Mouse (Mus musculus): ENCODE measurements around the gene Gas2l1. TPM values are rescaled to one million over a fixed set of nuclear protein-coding genes. Genes with fewer than 3 reads are reported as not detected.

Gas2l1 gene
- polyA plus RNA-seq, 1 experiment from 2014 or later, result 22.8 TPM

- Histone ChIP-seq H3K4me3 (ENCODE audit: low read depth, low read length) (no peak overlapping the region), H3K9me3 (ENCODE audit: control insufficient read depth) (no peaks in the 10 kb centered on the region), H3K4me1 (replicated peaks; ENCODE audit: control insufficient read depth, insufficient read depth, low read length) (no peaks in the 10 kb centered on the region), H3K27me3 (replicated peaks; ENCODE audit: control insufficient read depth, insufficient read depth, low read length) (no peaks in the 10 kb centered on the region), H3K9ac (ENCODE audit: low read depth, low read length) (no peak overlapping the region), H3K36me3 (ENCODE audit: control insufficient read depth, insufficient read depth) (peaks cover 99% of the 10 kb centered on the region), H3K27ac (ENCODE audit: low read depth, low read length) (no peak overlapping the region), H3K4me2 (replicated peaks; ENCODE audit: low read depth) (no peak overlapping the region)
- 82% methylated on average over 8 of the region's 8 CpGs for WGBS
- no peak for TF ChIP-seq CTCF (IDR thresholded peaks at IDR 0.05; ENCODE audit: low read depth)
- no peak for ATAC-seq
Observed at GRCm38 (mm10) chr11:5037146-5037854, 27.8 kb downstream of the Gas2l1 start.

- no peak for TF ChIP-seq CTCF (IDR thresholded peaks at IDR 0.05; ENCODE audit: low read depth)
- ATAC-seq, result no peak
- H3K27ac ChIP-seq (ENCODE audit: low read depth, low read length), result no peak overlapping the region
- H3K9me3 ChIP-seq (ENCODE audit: control insufficient read depth), result no peaks in the 10 kb centered on the region
- H3K4me3 ChIP-seq (ENCODE audit: low read depth, low read length), result no peak overlapping the region
- no peaks in the 10 kb centered on the region for H3K4me1 ChIP-seq (replicated peaks; ENCODE audit: control insufficient read depth, insufficient read depth, low read length)
- 94% methylated on average over 4 of the region's 4 CpGs for WGBS
- H3K36me3 ChIP-seq (ENCODE audit: control insufficient read depth, insufficient read depth), result peaks cover 99% of the 10 kb centered on the region
- no peak overlapping the region for H3K4me2 ChIP-seq (replicated peaks; ENCODE audit: low read depth)
- H3K9ac ChIP-seq (ENCODE audit: low read depth, low read length), result no peak overlapping the region
- no peaks in the 10 kb centered on the region for H3K27me3 ChIP-seq (replicated peaks; ENCODE audit: control insufficient read depth, insufficient read depth, low read length)
Observed at GRCm38 (mm10) chr11:5035421-5035820, 29.7 kb downstream of the Gas2l1 start.

DNA sequence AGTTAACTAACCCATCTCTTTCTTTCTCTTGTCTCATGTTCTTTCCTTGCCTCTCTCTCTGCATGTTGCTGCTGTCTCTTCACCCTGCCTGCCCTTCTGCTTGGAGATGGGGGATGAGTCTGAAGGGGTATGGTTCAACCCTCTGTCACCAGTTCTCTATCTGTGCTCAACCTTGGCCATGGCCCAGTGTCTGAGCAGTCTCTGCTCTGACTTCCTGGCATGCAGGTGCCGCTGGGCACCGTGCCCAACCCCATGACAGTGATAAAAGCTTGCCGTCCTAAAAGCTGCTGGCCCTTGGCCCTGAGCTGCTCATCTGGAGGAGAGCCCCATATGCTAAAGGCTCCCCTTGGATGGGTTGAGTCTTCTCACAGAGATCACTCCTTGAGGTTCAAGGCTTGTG, 32.0 kb downstream of the Gas2l1 start:
- no peaks in the 10 kb centered on the region for H3K4me1 ChIP-seq (replicated peaks; ENCODE audit: control insufficient read depth, insufficient read depth, low read length)
- no peak overlapping the region for H3K4me3 ChIP-seq (ENCODE audit: low read depth, low read length)
- H3K27ac ChIP-seq (ENCODE audit: low read depth, low read length), result no peak overlapping the region
- ATAC-seq, result no peak
- TF ChIP-seq CTCF (IDR thresholded peaks at IDR 0.05; ENCODE audit: low read depth), result no peak
- H3K27me3 ChIP-seq (replicated peaks; ENCODE audit: control insufficient read depth, insufficient read depth, low read length), result no peaks in the 10 kb centered on the region
- H3K9ac ChIP-seq (ENCODE audit: low read depth, low read length), result no peak overlapping the region
- H3K4me2 ChIP-seq (replicated peaks; ENCODE audit: low read depth), result no peak overlapping the region
- WGBS, result 78% methylated on average over 3 of the region's 3 CpGs
- H3K36me3 ChIP-seq (ENCODE audit: control insufficient read depth, insufficient read depth), result peaks cover 90% of the 10 kb centered on the region
- H3K9me3 ChIP-seq (ENCODE audit: control insufficient read depth), result no peaks in the 10 kb centered on the region

DNA sequence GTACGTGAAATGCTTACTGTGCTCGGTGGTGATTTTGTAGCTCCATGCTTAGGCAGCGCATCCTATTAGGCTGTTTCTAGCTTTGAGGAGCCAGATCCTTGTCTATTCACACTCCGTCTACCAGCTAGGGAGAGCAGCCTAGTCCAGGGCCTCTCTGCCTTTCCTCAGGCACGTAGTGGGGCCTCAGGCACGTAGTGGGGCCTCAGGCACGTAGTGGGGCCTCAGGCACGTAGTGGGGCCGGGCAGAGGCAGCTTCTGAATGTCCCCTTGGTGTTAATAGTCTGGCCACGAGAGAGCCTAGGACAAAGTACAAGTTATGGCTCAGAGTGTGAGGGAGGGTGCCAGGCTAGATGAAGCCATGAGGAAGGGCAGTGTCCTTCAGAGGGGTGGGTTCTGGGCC, 32.4 kb downstream of the Gas2l1 start:
- Histone ChIP-seq H3K27ac (ENCODE audit: low read depth, low read length) (no peak overlapping the region), H3K9me3 (ENCODE audit: control insufficient read depth) (no peaks in the 10 kb centered on the region), H3K4me1 (replicated peaks; ENCODE audit: control insufficient read depth, insufficient read depth, low read length) (no peaks in the 10 kb centered on the region), H3K4me2 (replicated peaks; ENCODE audit: low read depth) (no peak overlapping the region), H3K27me3 (replicated peaks; ENCODE audit: control insufficient read depth, insufficient read depth, low read length) (no peaks in the 10 kb centered on the region), H3K4me3 (ENCODE audit: low read depth, low read length) (no peak overlapping the region), H3K36me3 (ENCODE audit: control insufficient read depth, insufficient read depth) (peaks cover 89% of the 10 kb centered on the region), H3K9ac (ENCODE audit: low read depth, low read length) (no peak overlapping the region)
- TF ChIP-seq CTCF (IDR thresholded peaks at IDR 0.05; ENCODE audit: low read depth), result no peak
- no peak for ATAC-seq
- WGBS, result 84% methylated on average over 10 of the region's 10 CpGs

DNA sequence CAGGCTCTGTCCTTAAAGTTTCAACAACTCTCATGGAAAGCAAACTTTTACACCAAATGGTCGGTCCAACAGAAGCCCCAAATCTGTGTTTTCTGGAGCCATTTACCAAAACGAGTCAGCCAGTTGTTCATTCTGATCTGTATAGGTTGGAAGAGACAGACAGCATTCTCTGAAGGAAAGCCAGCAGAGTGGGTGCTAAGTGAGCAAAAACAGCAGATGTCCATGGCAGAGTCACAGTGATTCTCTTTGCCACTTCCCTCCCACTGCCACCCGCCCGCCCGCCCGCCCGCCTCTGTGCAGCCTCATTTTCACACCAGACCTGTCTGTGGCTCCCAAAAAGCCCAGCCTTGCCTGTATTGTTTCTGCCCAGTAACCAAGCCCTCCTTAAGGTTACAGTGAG, 36.9 kb downstream of the Gas2l1 start:
- Histone ChIP-seq H3K4me2 (replicated peaks; ENCODE audit: low read depth) (no peak overlapping the region), H3K4me1 (replicated peaks; ENCODE audit: control insufficient read depth, insufficient read depth, low read length) (no peaks in the 10 kb centered on the region), H3K9me3 (ENCODE audit: control insufficient read depth) (no peaks in the 10 kb centered on the region), H3K4me3 (ENCODE audit: low read depth, low read length) (no peak overlapping the region), H3K27me3 (replicated peaks; ENCODE audit: control insufficient read depth, insufficient read depth, low read length) (no peaks in the 10 kb centered on the region), H3K36me3 (ENCODE audit: control insufficient read depth, insufficient read depth) (peaks cover 87% of the 10 kb centered on the region), H3K9ac (ENCODE audit: low read depth, low read length) (no peak overlapping the region), H3K27ac (ENCODE audit: low read depth, low read length) (no peak overlapping the region)
- ATAC-seq, result no peak
- TF ChIP-seq CTCF (IDR thresholded peaks at IDR 0.05; ENCODE audit: low read depth), result no peak
- WGBS, result 96% methylated on average over 7 of the region's 7 CpGs

- H3K4me1 ChIP-seq (replicated peaks; ENCODE audit: control insufficient read depth, insufficient read depth, low read length), result no peaks in the 10 kb centered on the region
- no peaks in the 10 kb centered on the region for H3K9me3 ChIP-seq (ENCODE audit: control insufficient read depth)
- no peak for ATAC-seq
- no peak overlapping the region for H3K4me3 ChIP-seq (ENCODE audit: low read depth, low read length)
- no peak overlapping the region for H3K9ac ChIP-seq (ENCODE audit: low read depth, low read length)
- H3K27me3 ChIP-seq (replicated peaks; ENCODE audit: control insufficient read depth, insufficient read depth, low read length), result no peaks in the 10 kb centered on the region
- no peak overlapping the region for H3K4me2 ChIP-seq (replicated peaks; ENCODE audit: low read depth)
- peaks cover 72% of the 10 kb centered on the region for H3K36me3 ChIP-seq (ENCODE audit: control insufficient read depth, insufficient read depth)
- H3K27ac ChIP-seq (ENCODE audit: low read depth, low read length), result no peak overlapping the region
- WGBS, result 100% methylated on average over 1 of the region's 1 CpGs
- no peak for TF ChIP-seq CTCF (IDR thresholded peaks at IDR 0.05; ENCODE audit: low read depth)
Observed at GRCm38 (mm10) chr11:5025108-5025507, 40.0 kb downstream of the Gas2l1 start.
